Mouse (Mus musculus) forebrain, embryonic 14.5 days (tissue): Measurements from ENCODE around the gene Acly. TPM values are rescaled to one million over a fixed set of nuclear protein-coding genes. Genes with fewer than 3 reads are reported as not detected.

ENCODE experiments used
- ATAC-seq: fragments of 200-750 bp; cut with Nextera tagmentation; 2 replicates; pipeline ENCODE4 v1.8.0; 2017; ENCODE audit warnings: mild to moderate bottlenecking, moderate library complexity
- DNase-seq: peaks from one replicate; pipeline ENCODE4 v3.0.0-alpha.2; 2015; ENCODE audit warnings: low spot score
- H3K27ac ChIP-seq: fragments of 300-500 bp; sonication (generic); 2 replicates; pipeline ENCODE4 v1.5.1; 2014; ENCODE audit warnings: low read depth, mild to moderate bottlenecking, control low read depth, low read length, moderate library complexity
- H3K27me3 ChIP-seq: fragments of 300-500 bp; sonication (generic); replicated peaks from 2 replicates; pipeline ENCODE4 v1.6.1; 2014; ENCODE audit warnings: low read length, control low read depth, mixed read lengths; ENCODE audit not compliant: control insufficient read depth, insufficient read depth
- H3K36me3 ChIP-seq: fragments of 300-500 bp; sonication (generic); 2 replicates; pipeline ENCODE4 v1.6.1; 2014; ENCODE audit warnings: low read length, control low read depth; ENCODE audit not compliant: control insufficient read depth, insufficient read depth
- H3K4me1 ChIP-seq: fragments of 300-500 bp; sonication (generic); 2 replicates; pipeline ENCODE4 v1.6.1; 2014; ENCODE audit warnings: antibody characterized with exemption, low read length, control low read depth; ENCODE audit not compliant: control insufficient read depth, insufficient read depth
- H3K4me2 ChIP-seq: fragments of 300-500 bp; sonication (generic); 2 replicates; pipeline ENCODE4 v1.6.1; 2014; ENCODE audit warnings: mild to moderate bottlenecking, control low read depth, low read length
- H3K4me3 ChIP-seq: fragments of 300-500 bp; sonication (generic); 2 replicates; pipeline ENCODE4 v1.5.1; 2014; ENCODE audit warnings: low read depth, low read length, control low read depth
- H3K9ac ChIP-seq: fragments of 300-500 bp; sonication (generic); 2 replicates; pipeline ENCODE4 v1.6.1; 2014; ENCODE audit warnings: mild to moderate bottlenecking, low read length, control low read depth, moderate library complexity
- H3K9me3 ChIP-seq: fragments of 300-500 bp; sonication (generic); replicated peaks from 2 replicates; pipeline ENCODE4 v1.6.1; 2016; ENCODE audit warnings: low read length, control low read depth, mixed read lengths; ENCODE audit not compliant: control insufficient read depth
- WGBS: fragments of 180-500 bp; shearing (Covaris S2); extraction: QIAGEN DNeasy Blood & Tissue Kit; methylation state at CpG from one replicate; pipeline ENCODE4 v1.1.7; 2014; 5-methylcytosine and 5-hydroxymethylcytosine counted together
- polyA plus RNA-seq: library from polyadenylated mRNA; unstranded; fragments of >200 nt; fragmentation: Nextera tagmentation; extraction: Ambion mirVana; gene quantifications from 2 replicates; pipeline ENCODE4 v1.2.1, GENCODE M21; 2014

The Acly gene
- polyA plus RNA-seq, 1 experiment from 2014 or later = 198 TPM

DNA sequence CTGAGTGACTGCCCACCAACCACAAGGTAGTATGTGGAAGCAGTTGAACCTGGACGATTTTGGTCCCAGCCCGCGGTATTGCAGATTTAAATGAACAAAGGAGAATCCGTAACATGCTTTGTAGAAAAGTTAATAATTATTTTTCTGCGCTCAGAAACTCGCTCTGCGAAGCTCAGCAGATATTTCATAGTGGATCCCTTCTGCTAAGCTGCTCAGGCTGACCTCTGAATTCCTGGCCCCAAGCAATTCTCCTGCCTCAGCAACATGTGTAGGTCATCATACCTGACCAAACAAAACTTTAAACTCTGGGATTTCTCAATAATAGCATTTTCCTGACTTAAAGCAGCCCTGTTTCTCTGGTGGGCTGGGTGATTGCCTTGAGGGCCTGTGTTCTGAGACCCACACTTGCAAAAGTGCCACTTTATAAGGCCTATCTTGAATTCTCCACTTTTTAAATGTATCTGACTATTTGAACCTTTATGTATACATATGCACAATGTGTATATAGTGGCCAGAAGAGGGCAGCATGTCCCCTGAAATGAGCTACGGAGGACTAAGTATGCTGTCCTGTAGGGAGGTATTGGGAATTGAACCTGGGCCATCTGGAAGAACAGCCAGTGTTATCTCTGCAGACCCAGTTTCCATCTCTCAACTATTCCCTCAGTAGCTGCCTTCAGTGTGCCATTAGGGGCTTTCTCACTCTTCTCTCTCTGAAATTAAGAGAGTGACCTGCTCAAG lies 41.8 kb downstream of the Acly start:
- Histone ChIP-seq H3K4me2 (no peak overlapping the region), H3K4me3 (no peak overlapping the region), H3K36me3 (peaks cover 100% of the 10 kb centered on the region), H3K9ac (no peak overlapping the region), H3K9me3 (no peaks in the 10 kb centered on the region), H3K27me3 (no peaks in the 10 kb centered on the region), H3K4me1 (no peaks in the 10 kb centered on the region), H3K27ac (no peak overlapping the region)
- ATAC-seq (no peak), DNase-seq (peak; percentile 56)
- 86% methylated on average over 8 of the region's 8 CpGs for WGBS

DNA sequence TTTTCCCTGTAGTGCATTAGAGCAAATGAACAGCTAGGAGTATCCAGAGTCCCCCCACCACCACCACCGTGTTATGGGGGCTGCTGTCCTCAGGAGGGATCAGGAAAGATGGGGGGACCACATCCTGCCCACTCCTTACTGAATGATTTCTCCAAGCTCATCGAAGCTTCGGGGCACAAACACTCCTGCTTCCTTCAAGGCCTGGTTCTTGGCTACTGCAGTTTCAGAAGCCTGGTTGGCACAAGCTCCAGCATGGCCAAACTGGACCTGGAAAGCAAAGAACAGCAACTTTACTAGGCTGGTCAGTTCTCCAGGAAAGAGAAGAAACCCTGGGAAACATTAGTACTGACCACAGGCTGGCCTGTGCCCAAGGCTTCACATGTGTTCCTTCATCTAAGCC lies 43.3 kb downstream of the Acly start:
- DNase-seq (no peak), ATAC-seq (no peak)
- H3K9me3 ChIP-seq = no peaks in the 10 kb centered on the region
- H3K27me3 ChIP-seq = no peaks in the 10 kb centered on the region
- no peak overlapping the region for H3K4me2 ChIP-seq
- H3K9ac ChIP-seq = no peak overlapping the region
- H3K4me3 ChIP-seq = no peak overlapping the region
- WGBS = 96% methylated on average over 3 of the region's 3 CpGs
- H3K27ac ChIP-seq = no peak overlapping the region
- H3K4me1 ChIP-seq = no peaks in the 10 kb centered on the region
- peaks cover 100% of the 10 kb centered on the region for H3K36me3 ChIP-seq

DNA sequence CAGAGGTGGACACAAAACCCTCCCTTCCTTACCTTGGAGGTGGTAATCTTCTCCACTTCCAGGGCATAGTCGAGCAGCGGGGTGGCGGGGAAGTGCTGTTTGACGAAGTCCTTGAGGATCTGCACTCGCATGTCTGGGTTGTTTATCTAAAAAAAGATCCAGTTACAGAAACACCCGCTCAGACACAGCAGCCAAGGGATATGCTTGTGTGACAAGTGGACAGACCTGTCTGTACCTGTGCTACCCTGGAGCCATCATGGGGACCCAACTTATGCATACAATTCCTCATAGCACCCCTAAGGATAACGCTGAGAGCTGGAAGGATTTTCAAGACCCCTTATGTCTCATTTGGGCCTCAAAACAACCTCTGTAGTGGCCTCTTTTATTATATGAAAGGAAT lies 48.6 kb downstream of the Acly start:
- no peak overlapping the region for H3K4me2 ChIP-seq
- no peak overlapping the region for H3K9ac ChIP-seq
- DNase-seq = no peak
- no peaks in the 10 kb centered on the region for H3K9me3 ChIP-seq
- peaks cover 86% of the 10 kb centered on the region for H3K36me3 ChIP-seq
- 94% methylated on average over 7 of the region's 7 CpGs for WGBS
- H3K4me1 ChIP-seq = no peaks in the 10 kb centered on the region
- no peaks in the 10 kb centered on the region for H3K27me3 ChIP-seq
- H3K27ac ChIP-seq = no peak overlapping the region
- no peak for ATAC-seq
- no peak overlapping the region for H3K4me3 ChIP-seq

DNA sequence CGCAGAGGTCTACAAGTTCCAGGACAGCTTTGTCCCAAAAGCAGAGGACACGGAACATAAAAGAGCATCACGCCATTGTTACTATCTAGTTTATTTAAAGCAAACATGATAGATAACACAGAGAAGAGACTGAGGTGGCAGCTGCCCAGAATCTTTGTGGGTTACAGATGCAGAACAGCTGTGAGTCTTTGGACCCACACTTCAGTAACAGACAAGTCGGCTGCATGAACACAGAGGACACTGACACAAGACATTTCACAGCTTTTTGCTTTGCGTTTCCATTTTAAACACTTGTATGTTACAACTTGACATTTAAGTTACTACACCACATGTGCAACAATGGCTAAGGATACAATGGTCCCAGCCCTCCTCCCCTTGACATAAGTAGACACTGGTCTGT lies 51.5 kb downstream of the Acly start:
- ATAC-seq (no peak), DNase-seq (no peak)
- H3K4me3 ChIP-seq = no peak overlapping the region
- H3K27me3 ChIP-seq = no peaks in the 10 kb centered on the region
- H3K27ac ChIP-seq = no peak overlapping the region
- H3K4me2 ChIP-seq = no peak overlapping the region
- H3K36me3 ChIP-seq = peaks cover 57% of the 10 kb centered on the region
- H3K9ac ChIP-seq = no peak overlapping the region
- peaks cover 2% of the 10 kb centered on the region; the same call in 1 of the 2 replicates for H3K4me1 ChIP-seq
- 95% methylated on average over 5 of the region's 5 CpGs for WGBS
- no peaks in the 10 kb centered on the region for H3K9me3 ChIP-seq

DNA sequence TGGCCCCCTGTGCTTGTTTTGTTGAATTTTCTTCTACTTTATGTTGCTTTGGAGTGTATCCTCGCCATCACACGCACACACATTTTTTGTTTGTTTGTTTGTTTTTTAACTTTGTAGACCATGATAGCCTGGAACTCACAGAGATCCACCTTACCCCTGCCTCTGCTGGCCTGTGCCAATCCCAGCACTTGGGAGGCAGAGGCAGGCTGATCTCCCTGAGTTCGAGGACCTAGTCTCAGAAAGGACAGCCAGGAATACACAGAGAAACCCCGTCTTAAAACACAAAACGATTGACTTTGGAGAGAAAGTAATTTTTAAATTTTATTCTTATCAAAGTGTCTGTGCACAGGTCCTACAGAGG lies 54.9 kb downstream of the Acly start:
- H3K4me1 ChIP-seq = peaks cover 17% of the 10 kb centered on the region
- no peak overlapping the region for H3K4me2 ChIP-seq
- peak; percentile 48 for ATAC-seq
- no peaks in the 10 kb centered on the region for H3K27me3 ChIP-seq
- H3K9ac ChIP-seq = no peak overlapping the region
- no peaks in the 10 kb centered on the region for H3K9me3 ChIP-seq
- peak overlapping the region; percentile 95; the same call in 1 of the 2 replicates for H3K4me3 ChIP-seq
- no peak for DNase-seq
- H3K27ac ChIP-seq = no peak overlapping the region
- H3K36me3 ChIP-seq = peaks cover 23% of the 10 kb centered on the region
- whole genome bisulfite sequencing = 32% methylated on average over 5 of the region's 5 CpGs

DNA sequence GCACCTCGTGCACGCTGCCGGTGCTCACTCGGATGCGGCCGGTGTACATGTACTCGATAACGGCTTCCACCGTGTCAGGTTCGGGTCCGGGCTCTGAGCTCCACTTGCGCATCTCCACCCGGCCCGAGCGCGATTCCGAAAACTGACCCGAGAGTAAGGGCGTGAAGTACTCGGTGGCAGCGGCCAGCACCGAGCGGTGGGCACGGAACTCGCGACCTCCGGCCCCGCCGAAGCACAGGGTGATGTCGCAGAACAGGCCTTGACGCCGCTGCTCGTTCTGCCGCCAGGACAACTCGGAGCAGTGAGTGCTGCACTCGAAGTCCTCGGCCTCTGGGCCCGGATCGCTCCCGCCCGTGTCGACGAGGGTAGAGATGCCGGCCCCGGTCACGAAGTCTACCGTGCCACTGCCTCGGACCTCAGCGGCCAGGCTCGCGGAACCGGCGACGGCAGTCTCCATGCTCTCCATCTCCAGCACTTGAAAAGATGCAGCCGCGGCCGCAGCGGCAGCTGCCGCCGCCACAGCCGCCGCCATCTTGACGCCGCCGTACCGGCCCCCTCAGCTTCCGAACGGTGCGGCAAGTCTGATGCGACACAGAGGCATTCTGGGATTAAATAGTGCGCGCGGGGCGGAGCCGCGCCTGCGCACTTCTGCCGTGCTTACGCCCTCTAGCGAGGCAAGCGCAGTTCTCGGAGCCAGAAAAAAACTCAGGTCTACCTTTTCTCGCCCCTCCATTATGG lies 55.4 kb downstream of the Acly start, which contains the start of gene Klhl11:
Klhl11 (minus strand) TSS at position 545 of the 738 bp plus-strand sequence.
- under 1% methylated on average over 82 of the region's 83 CpGs for WGBS
- Histone ChIP-seq H3K9ac (peak within 1 kb of the TSS; percentile 85), H3K27me3 (no peaks in the 10 kb centered on the region), H3K4me2 (peak within 1 kb of the TSS; percentile 82), H3K4me3 (peak within 1 kb of the TSS; percentile 95), H3K4me1 (peaks cover 17% of the 10 kb centered on the region), H3K27ac (peak within 1 kb of the TSS; percentile 81), H3K36me3 (peaks cover 18% of the 10 kb centered on the region), H3K9me3 (no peaks in the 10 kb centered on the region)
- ATAC-seq = peak; percentile 93
- peak; percentile 96 for DNase-seq

DNA sequence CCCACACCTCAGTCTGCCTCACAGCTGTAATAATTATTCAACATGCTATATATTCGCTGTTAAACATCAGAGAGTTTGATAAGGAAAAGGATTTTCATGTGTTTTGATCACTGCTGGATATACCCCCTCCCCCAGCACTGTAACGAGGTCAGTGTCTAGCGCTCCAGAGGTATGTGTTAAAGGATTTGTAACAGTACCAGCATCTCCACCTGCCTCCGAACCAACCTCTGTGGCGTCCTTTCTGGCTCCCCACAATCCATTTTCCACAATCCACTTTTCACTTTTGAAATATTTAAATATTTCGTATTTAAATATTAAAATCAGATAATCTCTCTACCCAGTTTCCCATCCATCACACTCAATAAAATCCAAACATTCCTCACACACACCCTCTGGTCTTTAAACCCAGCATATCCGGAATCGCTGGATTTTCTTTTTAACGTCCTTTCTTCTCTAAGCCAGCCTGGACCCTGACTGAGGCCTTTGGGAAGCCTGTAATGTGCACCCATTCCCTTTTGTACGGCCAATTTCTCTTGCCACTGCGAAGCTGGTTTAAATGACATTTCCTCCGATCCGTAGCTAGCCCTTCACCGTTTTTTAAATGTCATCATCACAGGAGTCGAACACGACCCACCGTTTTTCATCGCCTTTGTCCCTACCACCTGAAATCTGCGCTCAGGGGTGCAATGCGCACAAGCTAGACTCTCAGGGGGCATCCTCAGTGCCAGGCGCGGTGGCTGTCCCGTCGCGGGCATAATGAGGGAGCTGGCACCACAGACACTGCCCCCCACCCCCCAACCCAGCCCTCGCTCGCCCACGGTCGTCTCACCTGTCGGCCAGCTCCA lies 56.2 kb downstream of the Acly start:
- Histone ChIP-seq H3K27ac (peak overlapping the region; percentile 81), H3K9me3 (no peaks in the 10 kb centered on the region), H3K36me3 (peaks cover 13% of the 10 kb centered on the region), H3K4me1 (peaks cover 17% of the 10 kb centered on the region), H3K4me3 (peak overlapping the region; percentile 95), H3K9ac (peak overlapping the region; percentile 85), H3K27me3 (no peaks in the 10 kb centered on the region), H3K4me2 (peak overlapping the region; percentile 82)
- ATAC-seq (0 out of 2 replicates have a peak, but pooled peaks have one; percentile 8), DNase-seq (peak; percentile 26)
- WGBS = 4% methylated on average over 30 of the region's 30 CpGs

DNA sequence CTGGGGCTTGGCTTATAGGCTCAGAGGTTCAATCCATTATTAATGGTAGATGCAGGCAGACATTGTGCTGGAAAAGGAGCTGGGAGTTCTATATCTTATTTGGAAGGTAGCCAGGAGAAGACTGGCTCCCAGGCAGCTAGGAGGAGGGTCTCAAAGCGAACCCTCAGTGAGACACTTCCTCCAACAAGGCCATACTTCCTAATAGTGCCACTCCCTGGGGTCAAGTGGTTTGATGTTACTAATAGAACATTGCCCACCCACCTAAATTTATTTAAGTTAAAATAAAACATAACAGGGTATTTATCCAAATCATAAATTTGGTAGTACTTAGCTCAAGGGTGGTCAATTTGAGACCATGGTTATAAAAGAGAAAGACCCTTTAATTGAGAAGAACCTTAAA lies 62.0 kb downstream of the Acly start:
- Histone ChIP-seq H3K27ac (no peak overlapping the region), H3K4me3 (no peak overlapping the region), H3K27me3 (no peaks in the 10 kb centered on the region), H3K9me3 (no peaks in the 10 kb centered on the region), H3K4me2 (no peak overlapping the region), H3K4me1 (peaks cover 11% of the 10 kb centered on the region), H3K9ac (no peak overlapping the region), H3K36me3 (peaks cover 27% of the 10 kb centered on the region)
- DNase-seq (no peak), ATAC-seq (no peak)
- 77% methylated on average over 1 of the region's 1 CpGs for WGBS
